Comparison of ENCODE assay signal across 8 mouse cellular contexts in genomic region chr3:58162238-58162637, GRCm38 (mm10).
DNase-seq lines count a peak whose midpoint lies in the region; ATAC-seq lines count a peak whose summit lies in the region.
"Had no signal": no experiment of that assay in that cellular context is flagged by ENCODE, and none has a peak within 500 bp of the region (broad histone marks: within the 10 kb centered on the region; RNA-seq: fewer than 3 reads in every experiment).

No protein-coding gene starts in this region.

- H3K9ac ChIP-seq in midbrain, embryonic 15.5 days = no peak overlapping the region
- no peak overlapping the region for H3K9ac ChIP-seq in midbrain, embryonic 13.5 days (replicated peaks)
- no peak overlapping the region for H3K9ac ChIP-seq in kidney, embryonic 15.5 days
- H3K9ac ChIP-seq: embryonic facial prominence, embryonic 12.5 days had no signal

- ATAC-seq in midbrain, embryonic 15.5 days (replicated peaks) = 0 out of 2 replicates have a peak, but pooled peaks have one; percentile 35
- ATAC-seq in midbrain, embryonic 13.5 days = no peak
- ATAC-seq in kidney, embryonic 15.5 days (replicated peaks; ENCODE audit: low FRiP score) = peak; percentile 52; the same call in 1 of the 2 replicates

- H3K4me1 ChIP-seq in midbrain, embryonic 15.5 days = no peaks in the 10 kb centered on the region
- H3K4me1 ChIP-seq in midbrain, embryonic 13.5 days (replicated peaks) = no peaks in the 10 kb centered on the region; the same call in 1 of the 2 replicates
- peaks cover 15% of the 10 kb centered on the region; the same call in 1 of the 2 replicates for H3K4me1 ChIP-seq in kidney, embryonic 15.5 days

- H3K4me2 ChIP-seq in midbrain, embryonic 15.5 days = no peak overlapping the region
- H3K4me2 ChIP-seq in midbrain, embryonic 13.5 days (replicated peaks) = no peak overlapping the region
- no peak overlapping the region for H3K4me2 ChIP-seq in kidney, embryonic 15.5 days
- H3K4me2 ChIP-seq: embryonic facial prominence, embryonic 12.5 days had no signal

- H3K27ac ChIP-seq in midbrain, embryonic 15.5 days = no peak overlapping the region
- no peak overlapping the region for H3K27ac ChIP-seq in midbrain, embryonic 13.5 days
- H3K27ac ChIP-seq in kidney, embryonic 15.5 days = no peak overlapping the region
- H3K27ac ChIP-seq: embryonic facial prominence, embryonic 12.5 days had no signal

- no peak overlapping the region for H3K4me3 ChIP-seq in midbrain, embryonic 15.5 days
- H3K4me3 ChIP-seq in midbrain, embryonic 13.5 days (replicated peaks) = no peak overlapping the region
- H3K4me3 ChIP-seq in kidney, embryonic 15.5 days (replicated peaks) = no peak overlapping the region
- H3K4me3 ChIP-seq: embryonic facial prominence, embryonic 12.5 days had no signal

- H3K27me3 ChIP-seq in midbrain, embryonic 15.5 days (replicated peaks) = no peaks in the 10 kb centered on the region
- no peaks in the 10 kb centered on the region for H3K27me3 ChIP-seq in midbrain, embryonic 13.5 days
- H3K27me3 ChIP-seq in kidney, embryonic 15.5 days = no peaks in the 10 kb centered on the region; the same call in 1 of the 2 replicates
- H3K27me3 ChIP-seq: embryonic facial prominence, embryonic 12.5 days had no signal

- peak; percentile 68 for DNase-seq in heart, adult 8-10 months (ENCODE audit: low spot score)
- DNase-seq in skeletal muscle tissue, adult 2 months (ENCODE audit: low read depth, low spot score) = peak; percentile 14
- no peak for DNase-seq in right cerebral cortex, postnatal 25 days
- no peak for DNase-seq in T-cell, adult 2 months (ENCODE audit: low spot score)

- H3K9me3 ChIP-seq in midbrain, embryonic 15.5 days = no peaks in the 10 kb centered on the region
- no peaks in the 10 kb centered on the region for H3K9me3 ChIP-seq in midbrain, embryonic 13.5 days
- H3K9me3 ChIP-seq in kidney, embryonic 15.5 days (replicated peaks) = no peaks in the 10 kb centered on the region
- H3K9me3 ChIP-seq: embryonic facial prominence, embryonic 12.5 days had no signal

- 27% methylated on average over 10 of the region's 10 CpGs for WGBS in midbrain, embryonic 15.5 days
- WGBS in midbrain, embryonic 13.5 days = 29% methylated on average over 10 of the region's 10 CpGs
- 40% methylated on average over 10 of the region's 10 CpGs for WGBS in kidney, embryonic 15.5 days

- no peaks in the 10 kb centered on the region for H3K36me3 ChIP-seq in midbrain, embryonic 15.5 days (replicated peaks)
- no peaks in the 10 kb centered on the region for H3K36me3 ChIP-seq in midbrain, embryonic 13.5 days
- no peaks in the 10 kb centered on the region for H3K36me3 ChIP-seq in kidney, embryonic 15.5 days
- H3K36me3 ChIP-seq: embryonic facial prominence, embryonic 12.5 days had no signal

Comparison
In these comparisons a context has a peak if more than half of its experiments do, and no peak if none do; other contexts are left out.
1. DNase-seq: peak in heart, adult 8-10 months (single experiment) and skeletal muscle tissue, adult 2 months (single experiment); none in right cerebral cortex, postnatal 25 days (single experiment) and T-cell, adult 2 months (single experiment).